Mouse (Mus musculus) kidney, adult 2 months (tissue): ENCODE results near the gene Cish. TPM values are rescaled to one million over a fixed set of nuclear protein-coding genes. Genes with fewer than 3 reads are reported as not detected.

Experiments used
- DNase-seq: peaks from one replicate; pipeline ENCODE4 v3.0.0; 2021
- H3K27ac ChIP-seq: fragments of 200-500 bp; 2 replicates; pipeline ENCODE4 v1.5.1; 2012; ENCODE audit warnings: low read depth, low read length, control low read depth, inconsistent platforms; ENCODE audit not compliant: insufficient read depth
- H3K27me3 ChIP-seq: fragments of 200-500 bp; replicated peaks from 2 replicates; pipeline ENCODE4 v1.6.1; 2012; ENCODE audit warnings: mild to moderate bottlenecking, moderate library complexity, low read length, inconsistent platforms; ENCODE audit not compliant: control insufficient read depth, insufficient read depth
- H3K36me3 ChIP-seq: fragments of 200-500 bp; 2 replicates; pipeline ENCODE4 v1.6.1; 2012; ENCODE audit warnings: mild to moderate bottlenecking, moderate library complexity, low read length, inconsistent platforms; ENCODE audit not compliant: control insufficient read depth, insufficient read depth
- H3K4me1 ChIP-seq: fragments of 200-500 bp; 2 replicates; pipeline ENCODE4 v1.6.1; 2011; ENCODE audit warnings: low read length; ENCODE audit not compliant: control insufficient read depth, insufficient read depth
- H3K4me3 ChIP-seq: fragments of 200-500 bp; 2 replicates; pipeline ENCODE4 v1.5.1; 2011; ENCODE audit warnings: mild to moderate bottlenecking, low read depth, low read length, control low read depth; ENCODE audit not compliant: insufficient read depth
- CTCF ChIP-seq: fragments of 200-500 bp; conservative IDR thresholded peaks from 2 replicates; pipeline ENCODE4 v1.5.1; 2011; ENCODE audit warnings: low read depth, mild to moderate bottlenecking, control low read depth, low read length, moderate library complexity, mixed read lengths; ENCODE audit not compliant: insufficient read depth, insufficient read length
- POLR2A ChIP-seq: fragments of 200-500 bp; IDR thresholded peaks from one replicate; pipeline ENCODE4 v1.6.1; 2011; ENCODE audit warnings: low read depth, low read length, control low read depth
- WGBS: fragments of 180-500 bp; shearing (Covaris S2); methylation state at CpG from one replicate; pipeline ENCODE4 v1.1.7; 2018; 5-methylcytosine and 5-hydroxymethylcytosine counted together
- polyA plus RNA-seq: library from polyadenylated mRNA; depleted of rRNA; stranded (reverse); fragments of >200 nt; gene quantifications from 2 replicates; pipeline ENCODE4 v1.2.3, GENCODE M21; 2012

The Cish gene
- polyA plus RNA-seq, 1 experiment: 49.7 TPM

GRCm38 (mm10) chr9:107264731-107265130, 31.1 kb upstream of the Cish start:
- Histone ChIP-seq H3K27me3 (no peaks in the 10 kb centered on the region), H3K27ac (no peak overlapping the region)
- 63% methylated on average over 3 of the region's 3 CpGs for WGBS

GRCm38 (mm10) chr9:107267028-107267427, 28.8 kb upstream of the Cish start:
- 60% methylated on average over 1 of the region's 1 CpGs for WGBS
- Histone ChIP-seq H3K27me3 (no peaks in the 10 kb centered on the region), H3K4me1 (no peaks in the 10 kb centered on the region), H3K4me3 (no peak overlapping the region), H3K27ac (no peak overlapping the region), H3K36me3 (no peaks in the 10 kb centered on the region)
- no peak for TF ChIP-seq POLR2A
- TF ChIP-seq CTCF: no peak
- DNase-seq: no peak

More at GRCm38 (mm10) chr9:107264731-107265130, 31.1 kb upstream of the Cish start:
- H3K4me1 ChIP-seq: no peaks in the 10 kb centered on the region
- no peak for TF ChIP-seq POLR2A
- TF ChIP-seq CTCF: no peak
- no peaks in the 10 kb centered on the region for H3K36me3 ChIP-seq
- DNase-seq: no peak
- no peak overlapping the region for H3K4me3 ChIP-seq

GRCm38 (mm10) chr9:107267721-107268402, 28.0 kb upstream of the Cish start:
- 42% methylated on average over 4 of the region's 4 CpGs for WGBS
- TF ChIP-seq CTCF (no peak), POLR2A (no peak)

GRCm38 (mm10) chr9:107269772-107270171, 26.1 kb upstream of the Cish start:
- Histone ChIP-seq H3K27me3 (no peaks in the 10 kb centered on the region), H3K27ac (no peak overlapping the region), H3K4me3 (no peak overlapping the region), H3K36me3 (no peaks in the 10 kb centered on the region), H3K4me1 (no peaks in the 10 kb centered on the region)
- 100% methylated on average over 1 of the region's 1 CpGs for WGBS
- no peak for TF ChIP-seq CTCF
- TF ChIP-seq POLR2A: no peak
- DNase-seq: no peak

More at GRCm38 (mm10) chr9:107267721-107268402, 28.0 kb upstream of the Cish start:
- DNase-seq: no peak
- Histone ChIP-seq H3K36me3 (no peaks in the 10 kb centered on the region), H3K4me3 (no peak overlapping the region), H3K27ac (no peak overlapping the region), H3K27me3 (no peaks in the 10 kb centered on the region), H3K4me1 (no peaks in the 10 kb centered on the region)

GRCm38 (mm10) chr9:107271177-107271938, 24.5 kb upstream of the Cish start:
- H3K4me1 ChIP-seq: 0 out of 2 replicates have a peak, but pooled peaks cover 4% of the 10 kb centered on the region
- DNase-seq: no peak

GRCm38 (mm10) chr9:107272284-107272683, 23.5 kb upstream of the Cish start:
- H3K36me3 ChIP-seq: no peaks in the 10 kb centered on the region
- no peak for TF ChIP-seq CTCF
- no peak for TF ChIP-seq POLR2A
- 0 out of 2 replicates have a peak, but pooled peaks cover 4% of the 10 kb centered on the region for H3K4me1 ChIP-seq
- no peak for DNase-seq
- H3K4me3 ChIP-seq: no peak overlapping the region
- H3K27me3 ChIP-seq: no peaks in the 10 kb centered on the region
- no peak overlapping the region for H3K27ac ChIP-seq
- WGBS: 68% methylated on average over 4 of the region's 4 CpGs

More at GRCm38 (mm10) chr9:107271177-107271938, 24.5 kb upstream of the Cish start:
- 85% methylated on average over 7 of the region's 7 CpGs for WGBS
- H3K27ac ChIP-seq: no peak overlapping the region
- no peak overlapping the region for H3K4me3 ChIP-seq
- no peaks in the 10 kb centered on the region for H3K36me3 ChIP-seq
- no peak for TF ChIP-seq POLR2A
- TF ChIP-seq CTCF: no peak
- H3K27me3 ChIP-seq: no peaks in the 10 kb centered on the region

- no peak overlapping the region for H3K27ac ChIP-seq
- H3K4me1 ChIP-seq: 0 out of 2 replicates have a peak, but pooled peaks cover 4% of the 10 kb centered on the region
- TF ChIP-seq CTCF (no peak), POLR2A (no peak)
- H3K4me3 ChIP-seq: no peak overlapping the region
- H3K36me3 ChIP-seq: no peaks in the 10 kb centered on the region
- 66% methylated on average over 10 of the region's 10 CpGs for WGBS
- no peaks in the 10 kb centered on the region for H3K27me3 ChIP-seq
- DNase-seq: no peak
Observed at GRCm38 (mm10) chr9:107273184-107273583, 22.6 kb upstream of the Cish start.
